Mouse (Mus musculus): Measurements from ENCODE around the gene Ear6. TPM values are rescaled to one million over a fixed set of nuclear protein-coding genes. Genes with fewer than 3 reads are reported as not detected.

Gene Ear6
- polyA plus RNA-seq (2015; fragmentation: Nextera tagmentation; extraction: Ambion mirVana) = 0.30 TPM in 1 of 2 replicates, not detected in the other

DNA sequence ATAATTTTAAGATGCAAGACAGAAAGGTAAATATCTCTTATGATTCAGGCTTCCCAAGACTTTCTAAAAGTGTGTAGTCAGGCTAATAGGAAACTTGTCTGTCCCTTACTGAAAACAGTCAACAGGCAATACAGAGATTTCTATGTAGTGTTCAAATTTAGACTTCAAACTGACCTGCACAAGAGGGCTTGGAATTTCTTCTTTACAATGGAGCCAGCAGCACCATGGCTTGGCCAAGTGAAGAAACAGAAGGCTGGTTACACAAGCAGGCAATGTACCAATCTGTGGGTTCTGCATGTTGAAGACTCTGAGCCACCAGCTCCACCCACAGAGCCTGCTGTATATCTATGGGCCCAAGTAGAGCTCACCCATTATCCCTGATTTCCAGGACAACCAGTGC lies at the start of gene Ear6:
Gene Ear6 (plus strand): TSS at position 301 of the 400 bp plus-strand sequence.

DNA sequence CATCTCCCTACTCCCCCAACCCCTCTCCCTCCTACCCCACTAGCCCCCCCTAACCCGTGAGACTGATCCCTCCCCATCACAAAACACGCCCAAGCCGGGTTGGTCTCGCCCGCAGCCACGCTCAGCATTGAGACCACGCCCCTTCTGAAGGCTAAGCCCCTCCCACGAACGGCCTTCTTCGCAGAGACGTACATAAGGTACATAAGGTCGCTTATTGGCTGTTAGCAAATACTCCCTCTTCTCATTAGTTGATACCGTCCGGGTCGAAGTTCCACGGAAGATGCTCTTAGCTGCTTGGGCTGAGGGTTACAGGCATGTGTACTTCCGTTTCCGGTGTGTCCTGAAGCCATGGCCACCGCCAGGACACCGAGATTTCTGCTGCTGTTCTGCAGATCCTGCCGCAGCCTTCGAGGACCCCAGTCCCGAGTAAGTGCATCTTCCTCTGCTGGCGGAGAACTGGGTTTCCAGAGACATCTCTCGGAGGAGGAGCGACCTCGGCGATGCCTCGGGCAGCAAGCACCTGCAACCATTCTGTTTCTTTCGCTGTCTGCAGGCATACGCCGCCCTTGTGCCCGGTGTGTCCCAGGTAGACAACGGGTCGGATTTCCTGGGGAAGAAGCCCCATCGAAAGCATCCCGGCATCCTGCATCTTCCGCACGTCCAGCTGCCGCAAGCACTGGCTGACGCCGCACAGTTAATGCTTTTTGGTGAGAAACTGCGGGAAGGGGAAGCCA lies 31.3 kb downstream of the Ear6 start, which contains the start of gene Mettl17:
Gene Mettl17 (plus strand): TSS at position 245 of the 734 bp plus-strand sequence.

DNA sequence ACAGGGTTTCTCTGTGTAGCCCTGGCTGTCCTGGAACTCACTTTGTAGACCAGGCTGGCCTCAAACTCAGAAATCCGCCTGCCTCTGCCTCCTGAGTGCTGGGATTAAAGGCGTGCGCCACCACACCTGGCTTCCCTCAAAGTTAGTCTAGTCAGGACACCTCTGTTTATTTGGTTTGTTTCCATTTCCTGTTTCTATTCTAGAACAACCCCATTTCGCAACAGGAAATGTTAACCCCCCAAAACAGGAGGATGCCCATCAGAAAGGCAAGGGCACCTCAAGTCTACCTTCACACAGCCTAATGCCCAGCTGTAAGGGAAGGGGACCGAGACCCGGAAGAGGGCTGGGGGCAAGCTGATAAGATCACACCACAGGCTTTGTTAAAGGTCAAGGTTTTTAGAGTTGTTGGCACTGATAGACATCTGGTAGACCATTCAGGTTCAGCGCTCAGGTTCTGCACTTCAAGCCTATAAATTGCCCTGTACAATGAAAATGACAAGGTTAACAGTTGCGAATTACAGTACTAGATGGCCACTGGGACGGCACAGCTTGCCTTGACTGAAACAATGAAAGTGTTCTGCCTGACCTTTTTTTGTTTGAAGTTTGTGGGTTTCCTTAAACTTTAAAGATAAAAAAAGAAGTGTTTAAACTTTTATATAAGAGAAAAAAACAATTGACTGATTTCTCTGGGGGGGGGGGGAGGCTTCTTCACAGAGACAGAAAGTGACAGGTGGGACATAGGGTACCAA lies 38.9 kb downstream of the Ear6 start, which contains the start of gene Slc39a2:
Gene Slc39a2 (plus strand): TSS at position 699 of the 749 bp plus-strand sequence.

Small RNA genes lying within 50 kb of the gene (microRNA-seq; reads per million reads assigned to microRNA genes)
- gene Gm27375 (ENCODE audit: borderline replicate concordance, insufficient number of aligned reads) = not detected

Other genes with a start within 250 kb of the Ear6 start
- gene Gm17078, start 242.4 kb upstream of the Ear6 start, polyA plus RNA-seq (2015; fragmentation: Nextera tagmentation; extraction: Ambion mirVana) = not detected in 2 replicates
- not detected in 2 replicates for gene Gm4181, start 218.0 kb upstream of the Ear6 start, polyA plus RNA-seq (2015; fragmentation: Nextera tagmentation; extraction: Ambion mirVana)
- gene Gm17079, start 158.2 kb upstream of the Ear6 start, polyA plus RNA-seq (2015; fragmentation: Nextera tagmentation; extraction: Ambion mirVana) = not detected in 2 replicates
- gene Gm5800, start 136.5 kb upstream of the Ear6 start, polyA plus RNA-seq (2015; fragmentation: Nextera tagmentation; extraction: Ambion mirVana) = not detected in 2 replicates
- gene Ang4, start 80.1 kb upstream of the Ear6 start, polyA plus RNA-seq (2015; fragmentation: Nextera tagmentation; extraction: Ambion mirVana) = 0.33 and 0.36 TPM in 2 replicates
- not detected in 2 replicates for gene AY358078, start 53.7 kb upstream of the Ear6 start, polyA plus RNA-seq (2015; fragmentation: Nextera tagmentation; extraction: Ambion mirVana)
- gene Mettl17, start 31.1 kb downstream of the Ear6 start, polyA plus RNA-seq (2015; fragmentation: Nextera tagmentation; extraction: Ambion mirVana) = 28.6 and 34.4 TPM in 2 replicates
- gene Slc39a2, start 39.2 kb downstream of the Ear6 start, polyA plus RNA-seq (2015; fragmentation: Nextera tagmentation; extraction: Ambion mirVana) = 0.06 and 0.36 TPM in 2 replicates
- gene Ndrg2, start 60.5 kb downstream of the Ear6 start, polyA plus RNA-seq (2015; fragmentation: Nextera tagmentation; extraction: Ambion mirVana) = 119 and 138 TPM in 2 replicates
- not detected in 2 replicates for gene Tppp2, start 64.7 kb downstream of the Ear6 start, polyA plus RNA-seq (2015; fragmentation: Nextera tagmentation; extraction: Ambion mirVana)
- gene Rnase13, start 69.1 kb downstream of the Ear6 start, polyA plus RNA-seq (2015; fragmentation: Nextera tagmentation; extraction: Ambion mirVana) = 0.08 TPM in 1 of 2 replicates, not detected in the other
- gene Arhgef40, start 131.0 kb downstream of the Ear6 start, polyA plus RNA-seq (2015; fragmentation: Nextera tagmentation; extraction: Ambion mirVana) = 42.5 and 43.7 TPM in 2 replicates
- 0.46 and 1.7 TPM in 2 replicates for gene Tmem253, start 162.0 kb downstream of the Ear6 start, polyA plus RNA-seq (2015; fragmentation: Nextera tagmentation; extraction: Ambion mirVana)
- gene Zfp219, start 167.0 kb downstream of the Ear6 start, polyA plus RNA-seq (2015; fragmentation: Nextera tagmentation; extraction: Ambion mirVana) = 13.9 and 20.6 TPM in 2 replicates
- gene Olfr221, start 188.8 kb downstream of the Ear6 start, polyA plus RNA-seq (2015; fragmentation: Nextera tagmentation; extraction: Ambion mirVana) = not detected in 2 replicates